Comparison of ENCODE assay signal across 8 mouse cellular contexts in genomic region chr16:43801791-43802307, GRCm38 (mm10). TPM values are rescaled to one million over a fixed set of nuclear protein-coding genes. Genes with fewer than 3 reads are reported as not detected.
DNase-seq lines count a peak whose midpoint lies in the region; ATAC-seq lines count a peak whose summit lies in the region.

No protein-coding gene starts in this region.

- no peaks in the 10 kb centered on the region for H3K9me3 ChIP-seq in embryonic facial prominence, embryonic 12.5 days
- H3K9me3 ChIP-seq in liver, embryonic 11.5 days (ENCODE audit: control insufficient read depth, low read length): no peaks in the 10 kb centered on the region
- H3K9me3 ChIP-seq in stomach, embryonic 14.5 days (ENCODE audit: control insufficient read depth, low read depth, low read length): 0 out of 2 replicates have a peak, but pooled peaks cover 2% of the 10 kb centered on the region

- peaks cover 12% of the 10 kb centered on the region for H3K4me1 ChIP-seq in embryonic facial prominence, embryonic 12.5 days
- no peaks in the 10 kb centered on the region for H3K4me1 ChIP-seq in liver, embryonic 11.5 days (replicated peaks; ENCODE audit: control insufficient read depth, insufficient read depth, low read length)
- H3K4me1 ChIP-seq in stomach, embryonic 14.5 days (ENCODE audit: control insufficient read depth, insufficient read depth, low read length): 0 out of 2 replicates have a peak, but pooled peaks cover 5% of the 10 kb centered on the region

- no peaks in the 10 kb centered on the region for H3K27me3 ChIP-seq in embryonic facial prominence, embryonic 12.5 days
- no peaks in the 10 kb centered on the region for H3K27me3 ChIP-seq in liver, embryonic 11.5 days (replicated peaks; ENCODE audit: control insufficient read depth, insufficient read depth, low read length)
- no peaks in the 10 kb centered on the region for H3K27me3 ChIP-seq in stomach, embryonic 14.5 days (ENCODE audit: control insufficient read depth, insufficient read depth, low read length)

- H3K9ac ChIP-seq in embryonic facial prominence, embryonic 12.5 days: 0 out of 2 replicates have a peak overlapping the region, but pooled peaks have one; percentile 20
- no peak overlapping the region for H3K9ac ChIP-seq in liver, embryonic 11.5 days (ENCODE audit: low read depth, low read length)
- H3K9ac ChIP-seq in stomach, embryonic 14.5 days (replicated peaks; ENCODE audit: low read depth, low read length): peak overlapping the region; percentile 33; the same call in 1 of the 2 replicates

- ATAC-seq in embryonic facial prominence, embryonic 12.5 days (ENCODE audit: insufficient number of reproducible peaks, insufficient read depth, low FRiP score, low TSS enrichment): peak; percentile 84
- ATAC-seq in liver, embryonic 11.5 days (replicated peaks; ENCODE audit: low FRiP score): 0 out of 2 replicates have a peak, but pooled peaks have one; percentile 36
- ATAC-seq in stomach, embryonic 14.5 days (ENCODE audit: insufficient number of reproducible peaks, insufficient read depth, low FRiP score, low read depth): peak; percentile 78

- no peaks in the 10 kb centered on the region for H3K36me3 ChIP-seq in embryonic facial prominence, embryonic 12.5 days
- H3K36me3 ChIP-seq in liver, embryonic 11.5 days (ENCODE audit: control insufficient read depth, insufficient read depth, low read length): no peaks in the 10 kb centered on the region
- no peaks in the 10 kb centered on the region for H3K36me3 ChIP-seq in stomach, embryonic 14.5 days (ENCODE audit: control insufficient read depth, insufficient read depth, low read length)

- H3K27ac ChIP-seq in embryonic facial prominence, embryonic 12.5 days: 0 out of 2 replicates have a peak overlapping the region, but pooled peaks have one; percentile 43
- H3K27ac ChIP-seq in liver, embryonic 11.5 days (ENCODE audit: low read depth, low read length): no peak overlapping the region
- H3K27ac ChIP-seq in stomach, embryonic 14.5 days (ENCODE audit: low read length): peak overlapping the region; percentile 21; the same call in 1 of the 2 replicates

- DNase-seq in 3T3-L1 (ENCODE audit: low read depth, low spot score): peak; percentile 64
- DNase-seq in adrenal gland, postnatal 25 days: peak; percentile 70
- peak; percentile 73 to 77 for DNase-seq in heart, adult 9 months (ENCODE audit: low spot score in 2 of 2)
- peak; percentile 61 for DNase-seq in kidney, adult 9 months
- peak; percentile 63 for DNase-seq in liver, embryonic 11.5 days (ENCODE audit: low spot score)
- DNase-seq in natural killer cell, adult 2 months (ENCODE audit: low spot score in 2 of 2): peak; percentile 47 to 69

- 2% methylated on average over 18 of the region's 18 CpGs for WGBS in embryonic facial prominence, embryonic 12.5 days
- 5% methylated on average over 18 of the region's 18 CpGs for WGBS in liver, embryonic 11.5 days
- 2% methylated on average over 18 of the region's 18 CpGs for WGBS in stomach, embryonic 14.5 days

- peak overlapping the region; percentile 57 for H3K4me2 ChIP-seq in embryonic facial prominence, embryonic 12.5 days (replicated peaks)
- peak overlapping the region; percentile 68 for H3K4me2 ChIP-seq in liver, embryonic 11.5 days
- H3K4me2 ChIP-seq in stomach, embryonic 14.5 days (replicated peaks; ENCODE audit: low read depth, low read length): peak overlapping the region; percentile 74

- peak overlapping the region; percentile 27 for H3K4me3 ChIP-seq in embryonic facial prominence, embryonic 12.5 days
- H3K4me3 ChIP-seq in liver, embryonic 11.5 days (ENCODE audit: low read depth, low read length): peak overlapping the region; percentile 30
- peak overlapping the region; percentile 31 for H3K4me3 ChIP-seq in stomach, embryonic 14.5 days (ENCODE audit: low read depth, low read length)

RNA-seq across cellular contexts. Expression of gene Drd3, which starts 48.0 kb away (rescaled TPM):
- total RNA-seq in adrenal gland, postnatal 25 days (2021): not detected in 2 replicates
- not detected in 2 replicates for polyA plus RNA-seq in embryonic facial prominence, embryonic 12.5 days (2016; fragmentation: Nextera tagmentation; extraction: Ambion mirVana)
- polyA plus RNA-seq in liver, embryonic 11.5 days (2014; fragmentation: Nextera tagmentation; extraction: Ambion mirVana): not detected in 2 replicates
- not detected in 2 replicates for polyA plus RNA-seq in stomach, embryonic 14.5 days (2014; fragmentation: Nextera tagmentation; extraction: Ambion mirVana)
